Mouse (Mus musculus) spleen, adult 2 months (tissue): ENCODE measurements around the gene 1700123O20Rik.

Experiments
- CTCF ChIP-seq: fragments of 200-500 bp; IDR thresholded peaks from 2 replicates; pipeline ENCODE4 v1.5.1; 2011; ENCODE audit warnings: mild to moderate bottlenecking, inconsistent platforms; ENCODE audit not compliant: insufficient read depth, insufficient read length, insufficient replicate concordance; ENCODE audit errors: extremely low read depth
- POLR2A ChIP-seq: fragments of 200-500 bp; IDR thresholded peaks from 2 replicates; pipeline ENCODE4 v1.6.1; 2011; ENCODE audit warnings: low read depth, low read length, inconsistent platforms

DNA sequence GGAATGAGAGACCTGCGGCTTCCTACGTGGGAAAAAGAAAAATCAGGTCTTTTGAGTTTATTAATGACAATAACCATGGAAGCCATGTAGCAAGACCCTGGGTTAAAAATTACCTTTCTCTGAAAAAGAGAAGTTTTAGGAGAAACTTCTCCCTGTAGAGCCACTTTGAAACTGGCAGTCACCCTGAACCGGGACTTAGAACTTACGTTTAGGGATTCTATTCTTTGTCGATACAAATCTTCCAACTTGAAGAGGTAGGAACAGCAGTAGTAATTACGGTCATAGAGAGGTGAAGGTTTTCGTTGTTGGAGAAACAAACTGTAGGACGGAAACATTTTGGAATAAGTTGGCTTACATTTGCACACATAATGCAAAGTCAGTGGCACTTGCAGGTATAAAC lies 1.2 kb downstream of the 1700123O20Rik start:
- no peak for TF ChIP-seq POLR2A
- no peak for TF ChIP-seq CTCF
